Mouse (Mus musculus) intestine, postnatal 0 days (tissue): ENCODE results near the gene Nsmf. TPM values are rescaled to one million over a fixed set of nuclear protein-coding genes. Genes with fewer than 3 reads are reported as not detected.

Source experiments
- ATAC-seq: fragments of 200-750 bp; cut with Nextera tagmentation; 2 replicates; pipeline ENCODE4 v1.8.0; 2017; ENCODE audit warnings: mild to moderate bottlenecking, moderate TSS enrichment, moderate library complexity
- H3K27ac ChIP-seq: fragments of 300-500 bp; sonication (generic); 2 replicates; pipeline ENCODE4 v1.5.1; 2014; ENCODE audit warnings: mild to moderate bottlenecking, low read depth, low read length, moderate library complexity
- H3K27me3 ChIP-seq: fragments of 300-500 bp; sonication (generic); replicated peaks from 2 replicates; pipeline ENCODE4 v1.6.1; 2014; ENCODE audit warnings: low read length, mixed read lengths; ENCODE audit not compliant: control insufficient read depth, insufficient read depth
- H3K36me3 ChIP-seq: fragments of 300-500 bp; sonication (generic); 2 replicates; pipeline ENCODE4 v1.6.1; 2014; ENCODE audit warnings: mild to moderate bottlenecking, moderate library complexity; ENCODE audit not compliant: control insufficient read depth, insufficient read depth
- H3K4me1 ChIP-seq: fragments of 300-500 bp; sonication (generic); replicated peaks from 2 replicates; pipeline ENCODE4 v1.6.1; 2014; ENCODE audit warnings: antibody characterized with exemption, low read length, mixed read lengths; ENCODE audit not compliant: control insufficient read depth, insufficient read depth
- H3K4me2 ChIP-seq: fragments of 300-500 bp; sonication (generic); replicated peaks from 2 replicates; pipeline ENCODE4 v1.6.1; 2014; ENCODE audit warnings: low read depth, mild to moderate bottlenecking, moderate library complexity
- H3K4me3 ChIP-seq: fragments of 300-500 bp; sonication (generic); 2 replicates; pipeline ENCODE4 v1.5.1; 2014; ENCODE audit warnings: low read depth, low read length
- H3K9ac ChIP-seq: fragments of 300-500 bp; sonication (generic); 2 replicates; pipeline ENCODE4 v1.6.1; 2014; ENCODE audit warnings: mild to moderate bottlenecking, low read depth, low read length
- H3K9me3 ChIP-seq: fragments of 300-500 bp; sonication (generic); 2 replicates; pipeline ENCODE4 v1.6.1; 2016; ENCODE audit warnings: mixed run types; ENCODE audit not compliant: control insufficient read depth
- CTCF ChIP-seq: sonication (generic); IDR thresholded peaks from 2 replicates; pipeline ENCODE4 v1.5.1; 2016; ENCODE audit warnings: low read depth, mild to moderate bottlenecking, control low read depth, antibody characterized with exemption, moderate library complexity
- WGBS: fragments of 180-500 bp; shearing (Covaris S2); extraction: QIAGEN DNeasy Blood & Tissue Kit; methylation state at CpG from one replicate; pipeline ENCODE4 v1.1.7; 2014; 5-methylcytosine and 5-hydroxymethylcytosine counted together
- microRNA-seq: library from miRNA; unstranded; fragments of <30 nt; microRNA quantifications from one replicate; pipeline ENCODE4, GENCODE M21; 2016
- polyA plus RNA-seq: library from polyadenylated mRNA; unstranded; fragments of >200 nt; fragmentation: Nextera tagmentation; extraction: Ambion mirVana; gene quantifications from 2 replicates; pipeline ENCODE4 v1.2.1, GENCODE M21; 2015

Gene Nsmf
- polyA plus RNA-seq, 1 experiment from 2014 or later, result 17.6 TPM

DNA sequence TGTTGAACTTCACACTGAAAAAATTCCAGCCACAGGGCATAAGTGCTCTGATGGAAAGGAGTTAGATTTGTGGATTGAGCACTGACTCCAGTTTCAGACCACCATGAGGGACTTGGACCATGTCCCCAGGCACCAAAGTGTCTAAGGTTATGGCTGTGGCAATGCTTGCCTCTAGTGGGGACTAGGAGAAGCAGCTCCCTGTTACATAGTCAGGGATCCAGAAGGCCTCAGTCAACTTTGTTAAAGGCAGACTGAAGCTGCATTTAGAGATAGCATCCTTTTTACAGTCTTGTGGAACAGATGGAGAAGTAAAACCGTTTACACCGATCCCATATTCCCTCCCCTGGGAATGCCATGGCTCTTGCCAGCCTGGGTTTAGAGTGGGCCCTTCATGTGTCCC, 50.0 kb downstream of the Nsmf start:
- Histone ChIP-seq H3K9me3 (no peaks in the 10 kb centered on the region), H3K9ac (no peak overlapping the region), H3K4me1 (no peaks in the 10 kb centered on the region), H3K27ac (no peak overlapping the region), H3K4me2 (no peak overlapping the region), H3K27me3 (no peaks in the 10 kb centered on the region), H3K4me3 (no peak overlapping the region), H3K36me3 (no peaks in the 10 kb centered on the region)
- no peak for ATAC-seq
- TF ChIP-seq CTCF, result no peak
- 85% methylated on average over 2 of the region's 2 CpGs for WGBS

DNA sequence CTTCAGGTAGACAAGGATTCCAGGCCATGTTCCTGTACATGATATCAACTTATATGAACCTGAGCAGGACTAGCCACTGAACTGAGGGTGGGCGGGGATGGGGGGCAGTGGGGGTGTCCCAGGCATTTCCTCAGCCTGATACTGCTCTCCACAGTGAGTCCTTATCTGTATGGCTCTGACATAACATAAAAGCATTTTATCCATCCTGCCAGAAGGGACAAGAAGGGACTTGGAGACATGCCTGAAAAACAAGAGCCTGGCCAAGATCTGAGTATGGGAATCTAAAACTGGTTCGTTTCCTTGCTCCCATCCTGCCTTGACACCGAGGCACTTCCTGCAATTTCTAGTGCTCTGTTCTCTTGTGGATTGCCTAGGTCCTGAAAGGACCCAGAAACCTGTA, 51.9 kb downstream of the Nsmf start:
- Histone ChIP-seq H3K27ac (no peak overlapping the region), H3K27me3 (no peaks in the 10 kb centered on the region), H3K4me3 (no peak overlapping the region), H3K4me1 (no peaks in the 10 kb centered on the region), H3K9me3 (no peaks in the 10 kb centered on the region), H3K9ac (no peak overlapping the region), H3K36me3 (no peaks in the 10 kb centered on the region), H3K4me2 (no peak overlapping the region)
- 60% methylated on average over 3 of the region's 3 CpGs for WGBS
- no peak for TF ChIP-seq CTCF
- ATAC-seq, result no peak

DNA sequence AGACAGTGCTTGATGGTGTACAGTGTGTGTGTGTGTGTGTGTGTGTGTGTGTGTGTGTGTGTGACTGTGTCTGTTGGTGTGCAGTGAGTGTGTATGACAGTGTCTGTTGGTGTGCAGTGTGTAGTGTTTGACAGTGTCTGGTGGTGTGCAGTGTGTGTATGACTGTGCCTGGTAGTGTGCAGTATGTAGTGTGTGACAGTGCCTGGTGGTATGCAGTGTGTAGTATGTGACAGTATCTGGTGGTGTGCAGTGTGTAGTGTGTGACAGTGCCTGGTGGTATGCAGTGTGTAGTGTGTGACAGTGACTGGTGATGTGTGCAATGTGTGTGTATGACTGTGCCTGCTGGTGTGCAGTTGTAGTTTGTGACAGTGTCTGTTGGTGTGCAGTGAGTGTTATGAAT, 55.3 kb downstream of the Nsmf start:
- Histone ChIP-seq H3K4me1 (no peaks in the 10 kb centered on the region), H3K9me3 (no peaks in the 10 kb centered on the region), H3K9ac (no peak overlapping the region), H3K27ac (no peak overlapping the region), H3K4me3 (no peak overlapping the region), H3K27me3 (no peaks in the 10 kb centered on the region), H3K4me2 (no peak overlapping the region), H3K36me3 (no peaks in the 10 kb centered on the region)
- no peak for ATAC-seq
- TF ChIP-seq CTCF, result no peak

DNA sequence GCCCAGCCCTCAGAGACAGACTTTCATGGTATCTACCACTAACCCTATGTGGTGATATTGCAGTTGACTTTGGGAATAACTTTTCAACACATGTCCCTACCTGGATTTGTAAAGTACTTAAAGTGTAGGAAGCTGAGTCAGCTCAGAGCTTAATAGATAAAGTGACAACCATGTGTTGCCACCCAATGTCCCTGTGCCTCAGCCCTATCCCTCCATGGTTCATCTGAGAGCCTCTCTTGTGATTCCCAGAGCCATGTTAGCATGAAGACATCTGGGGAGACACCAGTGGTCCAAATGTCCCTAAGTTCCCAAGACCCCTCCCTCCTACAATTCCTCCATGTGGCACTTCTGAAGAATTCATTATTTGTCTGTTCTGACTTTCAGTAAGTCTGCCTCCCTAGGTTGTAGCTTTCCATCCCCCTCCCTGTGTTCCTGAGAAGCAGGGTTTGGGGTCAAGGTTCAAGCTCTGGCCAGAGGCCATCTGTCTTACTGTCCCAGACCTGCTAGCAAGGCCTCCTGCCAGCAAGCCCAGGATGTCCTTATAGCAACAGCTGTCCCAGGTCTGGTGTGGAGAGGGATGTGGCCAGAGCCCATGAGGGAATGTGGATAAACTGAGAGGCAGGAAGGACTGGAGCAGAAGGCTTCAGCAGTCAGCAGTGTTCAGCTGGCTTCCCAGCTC, 56.5 kb downstream of the Nsmf start:
- Histone ChIP-seq H3K4me2 (no peak overlapping the region), H3K9ac (no peak overlapping the region), H3K27ac (peak overlapping the region; percentile 57; the same call in 1 of the 2 replicates), H3K4me3 (no peak overlapping the region), H3K27me3 (no peaks in the 10 kb centered on the region), H3K36me3 (no peaks in the 10 kb centered on the region), H3K9me3 (no peaks in the 10 kb centered on the region), H3K4me1 (no peaks in the 10 kb centered on the region)
- peak; percentile 26 for ATAC-seq
- no peak for TF ChIP-seq CTCF

DNA sequence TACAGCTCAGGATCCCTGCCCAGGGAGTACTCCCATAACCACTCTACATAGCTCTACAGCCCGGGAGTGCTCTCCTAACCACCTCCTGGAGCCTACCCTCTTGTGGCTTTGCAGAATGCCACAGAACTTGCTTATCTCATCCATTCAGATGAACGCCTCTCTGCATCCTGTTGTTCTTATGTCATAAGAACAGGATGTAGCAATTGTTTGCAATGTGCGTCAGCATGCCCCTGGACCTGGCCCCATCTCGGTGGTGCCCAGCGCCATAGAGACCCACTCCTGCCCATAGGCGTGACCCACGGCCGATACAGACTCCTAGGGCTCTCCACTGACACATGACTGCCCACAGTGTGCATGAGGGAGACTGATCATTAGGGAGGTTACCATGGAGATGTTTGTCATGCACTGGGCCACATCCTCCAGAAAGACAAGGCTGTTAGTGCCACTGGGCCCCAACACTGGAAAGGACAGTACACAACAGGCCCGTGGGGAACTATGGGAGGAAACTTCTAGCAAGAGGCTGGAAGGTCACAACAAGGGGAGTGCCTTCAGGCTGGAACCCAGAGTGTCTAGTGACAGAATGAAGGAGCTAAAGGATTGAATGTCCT, 57.1 kb downstream of the Nsmf start:
- Histone ChIP-seq H3K4me3 (no peak overlapping the region), H3K27ac (peak overlapping the region; percentile 57; the same call in 1 of the 2 replicates), H3K4me2 (no peak overlapping the region), H3K27me3 (no peaks in the 10 kb centered on the region), H3K4me1 (no peaks in the 10 kb centered on the region), H3K36me3 (no peaks in the 10 kb centered on the region), H3K9me3 (no peaks in the 10 kb centered on the region), H3K9ac (no peak overlapping the region)
- ATAC-seq, result peak; percentile 53
- TF ChIP-seq CTCF, result no peak
- WGBS, result 42% methylated on average over 9 of the region's 9 CpGs

Small RNAs within 50 kb of the gene (microRNA-seq; reads per million reads assigned to microRNA genes)
- gene Gm24328, result not detected
- not detected for gene Mir7664

Other genes starting within 250 kb of the Nsmf start
- gene Ehmt1, start 134.7 kb upstream of the Nsmf start, polyA plus RNA-seq, result 19.8 and 21.6 TPM in 2 replicates
- 66.6 and 68.4 TPM in 2 replicates for gene Arrdc1, start 119.1 kb upstream of the Nsmf start, polyA plus RNA-seq
- 5.0 and 5.2 TPM in 2 replicates for gene Zmynd19, start 104.6 kb upstream of the Nsmf start, polyA plus RNA-seq
- gene Dph7, start 92.0 kb upstream of the Nsmf start, polyA plus RNA-seq, result 7.2 and 8.7 TPM in 2 replicates
- gene Mrpl41, start 79.3 kb upstream of the Nsmf start, polyA plus RNA-seq, result 154 and 159 TPM in 2 replicates
- gene Pnpla7, start 78.3 kb upstream of the Nsmf start, polyA plus RNA-seq, result 16.7 and 18.9 TPM in 2 replicates
- gene Entpd8, start 25.9 kb downstream of the Nsmf start, polyA plus RNA-seq, result 24.6 and 25.9 TPM in 2 replicates
- 3.3 and 5.8 TPM in 2 replicates for gene Noxa1, start 40.8 kb downstream of the Nsmf start, polyA plus RNA-seq
- 15.9 and 16.5 TPM in 2 replicates for gene Nrarp, start 126.4 kb downstream of the Nsmf start, polyA plus RNA-seq
- 12.0 and 12.6 TPM in 2 replicates for gene Tor4a, start 142.5 kb downstream of the Nsmf start, polyA plus RNA-seq
- gene Nelfb, start 157.1 kb downstream of the Nsmf start, polyA plus RNA-seq, result 41.4 and 45.6 TPM in 2 replicates
- gene Stpg3, start 160.3 kb downstream of the Nsmf start, polyA plus RNA-seq, result not detected in 2 replicates
- gene Fam166a, start 164.4 kb downstream of the Nsmf start, polyA plus RNA-seq, result 0.78 and 1.4 TPM in 2 replicates
- gene Tubb4b, start 170.3 kb downstream of the Nsmf start, polyA plus RNA-seq, result 453 and 466 TPM in 2 replicates
- gene Slc34a3, start 180.0 kb downstream of the Nsmf start, polyA plus RNA-seq, result 34.0 and 37.6 TPM in 2 replicates
- gene Rnf224, start 182.4 kb downstream of the Nsmf start, polyA plus RNA-seq, result 0.09 and 0.25 TPM in 2 replicates
- gene Rnf208, start 187.9 kb downstream of the Nsmf start, polyA plus RNA-seq, result 51.9 and 59.4 TPM in 2 replicates
- 16.5 and 20.7 TPM in 2 replicates for gene Cysrt1, start 188.1 kb downstream of the Nsmf start, polyA plus RNA-seq
- 10.4 and 12.3 TPM in 2 replicates for gene AL732309.1, start 192.5 kb downstream of the Nsmf start, polyA plus RNA-seq
- gene Tmem203, start 201.1 kb downstream of the Nsmf start, polyA plus RNA-seq, result 40.3 and 44.9 TPM in 2 replicates
- 62.0 and 68.3 TPM in 2 replicates for gene Tprn, start 208.3 kb downstream of the Nsmf start, polyA plus RNA-seq
- 105 and 108 TPM in 2 replicates for gene Ssna1, start 218.1 kb downstream of the Nsmf start, polyA plus RNA-seq
- 41.6 and 43.4 TPM in 2 replicates for gene Anapc2, start 218.1 kb downstream of the Nsmf start, polyA plus RNA-seq
- gene Tmem210, start 233.8 kb downstream of the Nsmf start, polyA plus RNA-seq, result not detected in 2 replicates
- 5.5 and 6.6 TPM in 2 replicates for gene Lrrc26, start 235.6 kb downstream of the Nsmf start, polyA plus RNA-seq